Mouse (Mus musculus) liver, embryonic 14.5 days (tissue): ENCODE results near the gene Olfr1228.

Experiments used
- CTCF ChIP-seq: IDR thresholded peaks from 2 replicates; pipeline ENCODE4 v1.5.1; 2016; ENCODE audit warnings: antibody characterized with exemption, low read depth, control low read depth
- EP300 ChIP-seq: IDR thresholded peaks from 2 replicates; pipeline ENCODE4 v1.6.1; 2016; ENCODE audit warnings: antibody characterized with exemption, low read depth

GRCm38 (mm10) chr2:89199948-89200347 is 53.9 kb downstream of the Olfr1228 start, which contains the start of gene Olfr1226:
- TF ChIP-seq EP300: no peak
- no peak for TF ChIP-seq CTCF
